Mouse (Mus musculus) spleen, adult 2 months (tissue): ENCODE measurements at regions not wholly inside any gene's neighbourhood (a gene's known extent, or its start where the extent isn't known, plus 50 kb on each side); places are given as distances from the start of the nearest gene placed in this dataset.

ENCODE experiments used
- CTCF ChIP-seq: fragments of 200-500 bp; IDR thresholded peaks from 2 replicates; pipeline ENCODE4 v1.5.1; 2011; ENCODE audit warnings: mild to moderate bottlenecking, inconsistent platforms; ENCODE audit not compliant: insufficient read depth, insufficient read length, insufficient replicate concordance; ENCODE audit errors: extremely low read depth
- POLR2A ChIP-seq: fragments of 200-500 bp; IDR thresholded peaks from 2 replicates; pipeline ENCODE4 v1.6.1; 2011; ENCODE audit warnings: low read depth, low read length, inconsistent platforms

- TF ChIP-seq CTCF (no peak), POLR2A (no peak)
Measured at GRCm38 (mm10) chr10:68669992-68670391, 53.5 kb upstream of the Tmem26 start.
